In the genomic region with DNA sequence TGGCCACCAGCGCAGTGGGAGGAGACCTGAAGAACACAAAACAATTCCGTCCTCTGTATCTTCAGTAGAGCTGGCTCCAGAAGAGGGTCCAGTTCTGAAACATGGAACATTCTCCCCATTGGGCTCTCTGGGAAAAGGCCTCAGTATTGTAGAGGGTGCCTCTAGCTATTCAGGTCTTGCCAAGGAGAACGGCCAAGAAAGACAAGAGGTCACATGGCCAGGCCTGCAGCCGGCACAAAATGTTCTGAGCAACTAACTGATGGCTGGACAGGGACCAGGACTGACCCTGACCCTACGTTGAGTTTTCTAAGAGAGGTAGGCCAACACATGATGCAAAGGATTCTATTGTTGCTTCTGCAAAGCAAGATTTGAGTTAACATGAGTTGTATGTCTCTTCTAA, we compare ENCODE assay signal across 12 mouse cellular contexts.
DNase-seq lines count a peak whose midpoint lies in the region; ATAC-seq lines count a peak whose summit lies in the region.
"Had no signal": no experiment of that assay in that cellular context is flagged by ENCODE, and none has a peak within 500 bp of the region (broad histone marks: within the 10 kb centered on the region; RNA-seq: fewer than 3 reads in every experiment).

No protein-coding gene starts in this region.

- no peak overlapping the region for H3K4me3 ChIP-seq in intestine, embryonic 14.5 days (ENCODE audit: low read depth, low read length)
- H3K4me3 ChIP-seq in intestine, embryonic 15.5 days (replicated peaks): no peak overlapping the region
- H3K4me3 ChIP-seq: midbrain, embryonic 13.5 days; neural tube, embryonic 15.5 days had no signal

- H3K4me2 ChIP-seq in intestine, embryonic 14.5 days (ENCODE audit: low read length): no peak overlapping the region
- no peak overlapping the region for H3K4me2 ChIP-seq in intestine, embryonic 15.5 days (replicated peaks)
- H3K4me2 ChIP-seq: midbrain, embryonic 13.5 days; neural tube, embryonic 15.5 days had no signal

- no peak for ATAC-seq in intestine, embryonic 14.5 days (replicated peaks; ENCODE audit: low FRiP score, low TSS enrichment, low read depth)
- ATAC-seq in intestine, embryonic 15.5 days: no peak
- ATAC-seq: inflammation-experienced regulatory T-cells, adult 6 months; liver, postnatal 0 days; midbrain, embryonic 13.5 days had no signal

- H3K27me3 ChIP-seq in intestine, embryonic 14.5 days (replicated peaks; ENCODE audit: control insufficient read depth, insufficient read depth, low read length): no peaks in the 10 kb centered on the region
- no peaks in the 10 kb centered on the region for H3K27me3 ChIP-seq in intestine, embryonic 15.5 days (replicated peaks)
- H3K27me3 ChIP-seq: midbrain, embryonic 13.5 days; neural tube, embryonic 15.5 days had no signal

- no peak overlapping the region for H3K9ac ChIP-seq in intestine, embryonic 14.5 days (ENCODE audit: low read length)
- no peak overlapping the region for H3K9ac ChIP-seq in intestine, embryonic 15.5 days
- H3K9ac ChIP-seq: liver, postnatal 0 days; midbrain, embryonic 13.5 days; neural tube, embryonic 15.5 days had no signal

- no peak overlapping the region for H3K27ac ChIP-seq in intestine, embryonic 14.5 days (ENCODE audit: low read depth)
- no peak overlapping the region for H3K27ac ChIP-seq in intestine, embryonic 15.5 days
- H3K27ac ChIP-seq: midbrain, embryonic 13.5 days; neural tube, embryonic 15.5 days had no signal

- no peaks in the 10 kb centered on the region for H3K4me1 ChIP-seq in intestine, embryonic 14.5 days (replicated peaks; ENCODE audit: control insufficient read depth, insufficient read depth, low read length)
- no peaks in the 10 kb centered on the region for H3K4me1 ChIP-seq in intestine, embryonic 15.5 days (replicated peaks)
- H3K4me1 ChIP-seq: midbrain, embryonic 13.5 days; neural tube, embryonic 15.5 days had no signal

- 94% methylated on average over 5 of the region's 5 CpGs for WGBS in intestine, embryonic 14.5 days
- WGBS in intestine, embryonic 15.5 days: 86% methylated on average over 5 of the region's 5 CpGs

- no peaks in the 10 kb centered on the region for H3K9me3 ChIP-seq in intestine, embryonic 14.5 days (ENCODE audit: control insufficient read depth, low read length)
- H3K9me3 ChIP-seq in intestine, embryonic 15.5 days: no peaks in the 10 kb centered on the region
- H3K9me3 ChIP-seq: midbrain, embryonic 13.5 days; neural tube, embryonic 15.5 days had no signal

- peak; percentile 59 for DNase-seq in adrenal gland, postnatal 14 days
- DNase-seq in adrenal gland, adult 2 months: no peak
- peak; percentile 44 for DNase-seq in intestine, embryonic 14.5 days (ENCODE audit: low spot score)
- DNase-seq in right cerebral cortex, postnatal 10 days (ENCODE audit: low spot score in 2 of 2): peak; percentile 61 to 78
- no peak for DNase-seq in right cerebral cortex, postnatal 4 days
- DNase-seq in neural tube, embryonic 10.5 days (ENCODE audit: extremely low spot score, low spot score): no peak
- no peak for DNase-seq in ovary, postnatal 10 days (ENCODE audit: low spot score)
- DNase-seq: liver, postnatal 0 days had no signal

- H3K36me3 ChIP-seq in intestine, embryonic 14.5 days (ENCODE audit: control insufficient read depth, insufficient read depth, low read length): no peaks in the 10 kb centered on the region
- no peaks in the 10 kb centered on the region for H3K36me3 ChIP-seq in intestine, embryonic 15.5 days
- H3K36me3 ChIP-seq: midbrain, embryonic 13.5 days; neural tube, embryonic 15.5 days had no signal

Comparison
In these comparisons a context has a peak if more than half of its experiments do, and no peak if none do; other contexts are left out.
1. DNase-seq: peak in adrenal gland, postnatal 14 days (single experiment), intestine, embryonic 14.5 days (single experiment) and right cerebral cortex, postnatal 10 days (2 of 2); none in adrenal gland, adult 2 months (single experiment), right cerebral cortex, postnatal 4 days (single experiment), neural tube, embryonic 10.5 days (single experiment) and ovary, postnatal 10 days (single experiment).